Mouse (Mus musculus) G1E (cell line): ENCODE results near the gene Hspa1l.

ENCODE experiments used
- CTCF ChIP-seq: IDR thresholded peaks from 2 replicates; pipeline ENCODE4 v1.5.1; 2012; ENCODE audit warnings: low read depth, low read length, inconsistent platforms, mixed read lengths
- TAL1 ChIP-seq: conservative IDR thresholded peaks from 2 replicates; pipeline ENCODE4 v1.6.1; 2012; ENCODE audit warnings: low read depth, low read length, inconsistent platforms, mixed read lengths

DNA sequence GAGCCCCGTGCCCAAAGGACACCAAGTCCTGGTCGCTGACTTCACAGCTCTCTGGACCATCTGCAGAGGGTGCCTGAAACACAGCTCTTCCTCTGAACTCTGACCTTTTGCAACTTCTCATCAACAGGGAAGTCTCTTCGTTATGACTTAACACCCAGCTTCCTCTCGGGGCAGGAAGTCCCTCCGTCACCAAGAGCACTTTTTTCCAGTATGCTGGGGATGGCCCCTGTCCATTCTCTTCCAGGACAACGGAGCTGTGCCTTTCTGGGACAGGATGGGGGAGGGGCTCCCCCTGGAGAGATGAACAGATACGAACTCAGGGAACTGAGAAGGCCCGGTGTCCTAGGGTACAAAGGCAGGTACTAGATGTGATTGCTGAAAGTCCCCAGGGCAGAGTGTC, 37.7 kb upstream of the Hspa1l start:
- TF ChIP-seq CTCF (no peak), TAL1 (no peak)
